Mouse (Mus musculus) forebrain, embryonic 10.5 days (tissue): ENCODE results near the gene Rasgef1a. TPM values are rescaled to one million over a fixed set of nuclear protein-coding genes. Genes with fewer than 3 reads are reported as not detected.

ENCODE experiments used
- DNase-seq: peaks from one replicate; pipeline ENCODE4 v3.0.0-alpha.2; 2017; ENCODE audit warnings: low spot score; ENCODE audit errors: extremely low spot score
- H3K27ac ChIP-seq: fragments of 300-500 bp; sonication (generic); 2 replicates; pipeline ENCODE4 v1.5.1; 2016; ENCODE audit warnings: mild to moderate bottlenecking
- H3K27me3 ChIP-seq: fragments of 300-500 bp; sonication (generic); 2 replicates; pipeline ENCODE4 v1.6.1; 2016; ENCODE audit warnings: mild to moderate bottlenecking; ENCODE audit not compliant: poor library complexity, severe bottlenecking
- H3K36me3 ChIP-seq: fragments of 300-500 bp; sonication (generic); replicated peaks from 2 replicates; pipeline ENCODE4 v1.6.1; 2016; ENCODE audit warnings: mild to moderate bottlenecking, moderate library complexity
- H3K4me1 ChIP-seq: fragments of 300-500 bp; sonication (generic); 2 replicates; pipeline ENCODE4 v1.6.1; 2016
- H3K4me3 ChIP-seq: fragments of 300-500 bp; sonication (generic); 2 replicates; pipeline ENCODE4 v1.5.1; 2016; ENCODE audit warnings: mild to moderate bottlenecking, moderate library complexity
- H3K9me3 ChIP-seq: fragments of 300-500 bp; sonication (generic); 2 replicates; pipeline ENCODE4 v1.6.1; 2016; ENCODE audit warnings: mild to moderate bottlenecking, moderate library complexity
- WGBS: fragments of 180-500 bp; shearing (Covaris S2); methylation state at CpG from one replicate; pipeline ENCODE4 v1.1.7; 2016; 5-methylcytosine and 5-hydroxymethylcytosine counted together
- polyA plus RNA-seq: library from polyadenylated mRNA; unstranded; fragments of >200 nt; fragmentation: Nextera tagmentation; extraction: Ambion mirVana; gene quantifications from 2 replicates; pipeline ENCODE4 v1.2.1, GENCODE M21; 2016

The Rasgef1a gene
- polyA plus RNA-seq, 1 experiment from 2014 or later, result 0.22 TPM

DNA sequence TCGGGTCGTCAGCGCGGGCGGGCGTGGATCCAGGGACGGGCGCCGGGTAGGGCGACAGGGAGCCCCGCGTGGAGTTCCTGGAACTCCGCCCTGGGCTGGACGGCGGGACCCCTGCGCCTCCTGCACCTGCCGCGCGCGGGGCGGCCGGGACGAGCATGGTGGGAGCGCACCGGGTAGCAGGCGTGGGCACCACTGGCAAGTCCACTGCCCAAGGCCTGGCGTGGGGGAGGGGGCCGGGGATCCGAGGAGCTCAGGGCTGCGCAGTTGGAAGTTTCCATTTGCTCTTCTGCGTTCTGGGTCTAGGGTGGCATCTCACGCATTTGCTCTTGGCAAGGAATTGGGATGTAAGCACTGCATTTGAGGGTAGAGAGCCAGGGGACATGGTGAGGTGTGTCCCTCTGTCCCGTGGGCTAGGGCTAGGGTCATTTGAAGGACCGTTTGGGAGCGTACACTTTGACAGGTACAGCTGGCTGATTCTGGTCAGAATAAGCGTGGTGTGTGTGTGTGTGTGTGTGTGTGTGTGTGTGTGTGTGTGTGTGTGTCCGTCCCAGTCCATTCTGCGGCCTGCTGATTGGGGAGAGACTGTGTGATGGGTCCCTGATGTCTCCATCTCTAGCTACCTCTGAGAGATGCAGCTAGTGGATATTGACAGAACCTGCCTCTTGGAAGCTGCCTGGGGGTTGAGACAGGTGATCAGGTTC is 528 bp downstream of the Rasgef1a start:
- 7% methylated on average over 37 of the region's 38 CpGs for WGBS
- no peak for DNase-seq
- H3K27ac ChIP-seq, result no peak overlapping the region

DNA sequence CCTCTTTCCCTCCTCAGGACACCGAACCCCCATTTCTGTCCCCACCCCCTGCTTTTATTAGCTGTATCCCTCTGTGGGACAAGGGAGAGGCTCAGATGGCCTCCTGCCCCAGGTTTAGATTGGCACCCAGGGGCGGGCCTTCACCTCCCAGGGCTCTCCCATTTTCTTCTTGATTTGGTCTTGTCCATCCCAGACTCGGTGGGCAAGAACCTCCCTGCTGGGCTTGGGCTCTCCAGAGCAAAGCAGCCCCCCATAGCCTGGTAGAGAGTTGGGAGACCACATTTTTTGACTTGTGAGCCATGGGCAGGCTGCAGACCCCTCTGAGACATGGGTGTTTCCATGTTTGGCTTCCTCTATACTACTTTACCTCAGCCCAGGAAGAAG is 1.1 kb downstream of the Rasgef1a start:
- Histone ChIP-seq H3K4me3 (no peak overlapping the region), H3K27me3 (peaks cover 66% of the 10 kb centered on the region), H3K36me3 (no peaks in the 10 kb centered on the region), H3K4me1 (peaks cover 18% of the 10 kb centered on the region), H3K9me3 (no peaks in the 10 kb centered on the region), H3K27ac (no peak overlapping the region)
- 85% methylated on average over 3 of the region's 3 CpGs for WGBS
- DNase-seq, result no peak

More for the DNA sequence above, 528 bp downstream of the Rasgef1a start:
- no peaks in the 10 kb centered on the region for H3K9me3 ChIP-seq
- H3K36me3 ChIP-seq, result no peaks in the 10 kb centered on the region
- H3K4me1 ChIP-seq, result peaks cover 18% of the 10 kb centered on the region
- H3K27me3 ChIP-seq, result peaks cover 66% of the 10 kb centered on the region
- peak overlapping the region; percentile 55 for H3K4me3 ChIP-seq

DNA sequence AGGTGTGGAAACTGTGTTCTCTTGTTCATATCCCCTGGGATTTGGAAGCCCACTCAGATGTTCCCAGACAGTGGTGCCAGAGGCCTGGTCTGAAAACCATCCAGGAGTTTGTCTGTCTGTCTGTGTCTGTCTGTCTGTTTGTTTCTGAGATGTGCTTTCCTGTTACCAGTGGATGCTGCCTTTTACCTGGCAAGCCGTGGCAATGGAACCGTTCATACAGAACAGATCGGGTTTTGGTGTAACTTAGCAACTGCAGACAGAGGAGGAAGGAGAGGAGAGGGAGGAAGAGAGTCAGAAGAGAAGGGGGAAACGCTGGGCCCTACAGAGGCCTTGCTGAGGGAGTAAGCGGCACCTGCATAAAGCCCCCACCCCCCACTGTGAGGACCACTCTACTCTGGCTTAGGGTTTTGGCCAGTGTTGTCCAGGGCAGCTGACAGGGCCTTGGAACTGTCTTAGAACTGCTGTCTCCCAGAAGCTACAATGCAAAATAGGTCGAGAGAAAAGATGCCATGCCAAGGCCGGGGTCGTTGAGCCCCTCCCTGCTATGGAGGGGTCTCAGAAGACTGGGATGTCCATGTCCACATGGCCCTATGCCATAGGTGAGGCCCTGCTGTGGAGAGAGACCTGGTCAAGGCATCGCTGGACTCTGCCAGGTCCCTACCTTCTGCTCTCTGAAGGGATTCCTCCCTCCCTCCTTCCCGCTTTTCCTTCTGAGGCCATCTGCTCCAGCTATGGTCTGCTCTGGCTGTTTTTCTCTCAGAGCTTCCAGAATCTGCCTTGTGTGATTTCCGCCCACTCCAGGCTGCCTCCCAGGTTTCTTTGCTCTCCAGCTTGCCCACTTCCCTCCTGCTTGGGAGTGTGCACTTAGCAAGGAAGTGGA is 2.0 kb downstream of the Rasgef1a start:
- Histone ChIP-seq H3K36me3 (no peaks in the 10 kb centered on the region), H3K27me3 (peaks cover 75% of the 10 kb centered on the region), H3K27ac (no peak overlapping the region), H3K4me3 (no peak overlapping the region), H3K4me1 (peaks cover 18% of the 10 kb centered on the region), H3K9me3 (no peaks in the 10 kb centered on the region)
- 77% methylated on average over 11 of the region's 11 CpGs for WGBS
- no peak for DNase-seq

DNA sequence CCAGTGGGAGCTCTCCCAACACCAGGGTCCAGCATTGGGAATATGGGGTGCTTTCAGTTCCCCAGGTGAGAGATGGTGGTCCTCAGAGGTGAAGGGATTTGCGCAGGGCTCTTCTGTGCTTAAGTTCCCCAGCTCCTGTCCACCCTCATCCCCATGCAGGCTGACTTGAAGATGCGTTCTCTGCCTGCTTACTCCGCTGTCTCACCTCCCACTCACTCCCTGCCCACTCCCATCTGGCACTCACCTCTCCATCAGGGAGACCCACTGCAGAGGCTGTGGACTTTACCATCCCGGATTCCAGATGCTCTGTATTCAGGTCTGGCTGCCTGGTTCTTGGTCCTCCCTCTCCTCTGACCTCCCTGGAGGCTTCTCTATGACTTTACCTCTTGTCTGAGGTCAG is 3.6 kb downstream of the Rasgef1a start:
- H3K27ac ChIP-seq, result no peak overlapping the region
- no peak overlapping the region for H3K4me3 ChIP-seq
- peaks cover 63% of the 10 kb centered on the region for H3K27me3 ChIP-seq
- WGBS, result 84% methylated on average over 4 of the region's 4 CpGs
- no peaks in the 10 kb centered on the region for H3K9me3 ChIP-seq
- H3K4me1 ChIP-seq, result peaks cover 24% of the 10 kb centered on the region
- H3K36me3 ChIP-seq, result no peaks in the 10 kb centered on the region
- DNase-seq, result no peak

DNA sequence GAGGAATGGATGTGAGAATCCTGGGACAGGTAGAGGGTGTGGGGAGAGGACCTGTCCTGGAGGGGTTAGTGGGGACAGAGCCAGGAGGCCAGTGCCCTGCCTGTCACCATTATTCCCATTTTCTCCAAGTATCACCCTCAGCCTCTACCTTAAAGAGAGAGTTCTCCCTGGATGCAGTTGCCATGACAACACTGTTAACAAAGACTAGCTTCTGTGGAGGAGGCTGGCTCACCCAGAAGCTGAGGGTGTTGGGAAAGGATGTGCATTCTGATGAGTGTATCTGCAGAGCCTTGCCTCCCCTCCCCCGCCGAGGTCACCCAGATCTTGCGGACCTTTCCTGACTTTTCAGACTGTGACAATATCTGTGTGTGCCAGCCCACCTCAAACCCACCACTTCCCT is 4.7 kb downstream of the Rasgef1a start:
- no peak for DNase-seq
- 72% methylated on average over 3 of the region's 3 CpGs for WGBS
- no peaks in the 10 kb centered on the region for H3K9me3 ChIP-seq
- no peaks in the 10 kb centered on the region for H3K36me3 ChIP-seq
- peaks cover 24% of the 10 kb centered on the region for H3K4me1 ChIP-seq
- H3K4me3 ChIP-seq, result no peak overlapping the region
- H3K27me3 ChIP-seq, result peaks cover 52% of the 10 kb centered on the region
- H3K27ac ChIP-seq, result no peak overlapping the region

DNA sequence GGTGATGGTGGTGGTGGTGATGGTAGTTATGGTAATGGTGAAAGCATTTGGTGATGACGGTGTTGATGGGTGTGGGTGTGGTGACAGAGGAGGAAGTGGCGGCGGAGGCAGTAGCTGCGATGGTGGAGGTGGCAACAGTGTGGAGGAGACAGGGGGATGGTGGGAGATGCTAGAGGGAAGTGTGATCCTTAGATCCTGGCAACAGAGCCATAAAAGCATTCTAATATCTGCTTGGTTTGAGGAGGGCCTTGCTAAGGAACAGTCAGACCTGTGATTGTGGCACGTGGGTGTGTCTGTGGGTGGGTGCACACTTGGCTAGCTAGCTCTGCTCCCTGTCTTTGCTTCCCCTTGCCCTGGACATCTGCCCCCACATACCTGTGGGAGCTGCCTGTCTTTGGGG is 7.4 kb downstream of the Rasgef1a start:
- Histone ChIP-seq H3K27ac (no peak overlapping the region), H3K27me3 (peaks cover 25% of the 10 kb centered on the region), H3K36me3 (no peaks in the 10 kb centered on the region), H3K4me3 (no peak overlapping the region), H3K4me1 (peaks cover 16% of the 10 kb centered on the region), H3K9me3 (no peaks in the 10 kb centered on the region)
- DNase-seq, result no peak
- WGBS, result 86% methylated on average over 5 of the region's 5 CpGs

DNA sequence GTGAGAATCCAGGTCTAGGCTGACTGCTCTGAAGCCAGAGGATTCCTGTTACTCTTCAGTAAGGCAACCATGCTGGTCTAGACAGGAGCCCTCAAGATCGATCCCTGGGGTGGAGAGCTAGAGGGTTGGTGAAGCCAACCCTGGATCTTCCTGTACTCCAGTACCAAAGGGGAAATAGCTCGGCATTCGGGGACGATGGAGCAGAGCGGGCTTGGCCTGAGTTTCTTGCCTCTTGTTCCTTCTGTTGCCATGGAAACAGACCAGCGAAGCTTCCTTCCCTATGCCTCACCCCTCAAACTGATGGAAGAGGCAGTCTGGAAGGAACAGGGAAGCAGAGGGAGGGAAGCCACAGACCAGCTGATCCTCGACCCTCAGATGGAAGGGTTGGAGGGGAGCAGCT is 8.3 kb downstream of the Rasgef1a start:
- H3K27ac ChIP-seq, result no peak overlapping the region
- 46% methylated on average over 7 of the region's 7 CpGs for WGBS
- DNase-seq, result no peak

DNA sequence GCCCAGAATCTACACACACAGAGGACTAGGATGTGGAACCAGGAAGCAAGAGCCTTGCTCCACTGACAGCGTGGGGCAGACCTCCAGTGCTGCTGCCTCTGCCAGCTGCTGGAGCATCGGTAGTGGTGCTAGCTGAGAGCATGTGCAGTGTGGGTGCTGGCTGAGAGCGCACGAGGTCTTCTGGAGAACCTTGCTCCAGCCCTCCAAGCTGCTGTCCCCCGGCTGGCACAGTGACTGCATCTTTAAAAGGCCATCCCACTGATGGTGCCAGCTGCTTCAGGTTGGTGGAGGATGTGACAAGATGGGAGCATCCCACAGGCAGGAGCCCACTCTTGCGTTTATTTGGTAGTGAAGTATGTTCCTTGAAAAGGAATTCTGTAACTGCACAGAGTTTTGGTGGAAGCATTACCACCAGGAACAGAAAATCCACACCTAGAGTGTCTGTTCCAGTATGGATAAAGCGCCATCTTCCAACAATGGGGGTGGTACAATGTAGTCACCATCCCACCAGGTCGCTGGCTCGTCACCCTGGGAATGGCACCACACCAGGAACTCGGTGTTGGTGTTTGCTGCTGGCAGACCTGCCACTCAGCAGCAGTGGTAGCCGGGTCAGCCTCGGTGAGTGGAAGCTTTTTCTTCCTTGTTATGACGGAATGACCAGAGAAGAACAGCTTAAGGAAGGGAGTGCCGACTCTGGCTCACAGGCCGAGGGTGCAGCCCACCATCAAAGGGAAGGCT is 11.8 kb downstream of the Rasgef1a start:
- no peak for DNase-seq
- WGBS, result 77% methylated on average over 15 of the region's 15 CpGs
- H3K4me1 ChIP-seq, result peaks cover 8% of the 10 kb centered on the region
- peaks cover under 1% of the 10 kb centered on the region; the same call in 1 of the 2 replicates for H3K27me3 ChIP-seq
- no peaks in the 10 kb centered on the region for H3K36me3 ChIP-seq
- no peaks in the 10 kb centered on the region for H3K9me3 ChIP-seq
- no peak overlapping the region for H3K4me3 ChIP-seq
- H3K27ac ChIP-seq, result no peak overlapping the region

More for the DNA sequence above, 8.3 kb downstream of the Rasgef1a start:
- H3K4me3 ChIP-seq, result no peak overlapping the region
- peaks cover 16% of the 10 kb centered on the region for H3K4me1 ChIP-seq
- peaks cover 16% of the 10 kb centered on the region for H3K27me3 ChIP-seq
- no peaks in the 10 kb centered on the region for H3K9me3 ChIP-seq
- H3K36me3 ChIP-seq, result no peaks in the 10 kb centered on the region

DNA sequence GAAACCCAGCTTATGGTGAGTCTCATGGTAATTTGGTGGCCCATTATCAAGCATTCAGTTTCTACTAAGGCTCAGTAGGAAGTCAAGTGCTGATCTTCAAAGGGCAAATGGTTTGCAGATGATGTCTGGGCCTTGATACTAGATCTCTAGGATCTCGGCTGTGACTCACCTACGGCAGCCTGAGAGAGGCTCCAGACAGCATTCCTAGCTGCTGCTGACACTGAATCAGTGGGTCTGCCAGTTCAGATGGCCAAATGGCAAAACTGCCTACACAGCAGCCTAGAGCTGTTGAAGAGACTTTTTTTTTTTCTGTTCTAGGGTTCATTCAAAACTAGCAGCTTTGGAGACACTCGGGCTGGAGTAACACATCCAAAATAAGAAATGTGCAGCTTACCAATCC is 15.8 kb downstream of the Rasgef1a start:
- WGBS, result 90% methylated on average over 3 of the region's 3 CpGs
- no peaks in the 10 kb centered on the region for H3K4me1 ChIP-seq
- DNase-seq, result no peak
- no peaks in the 10 kb centered on the region for H3K36me3 ChIP-seq
- H3K4me3 ChIP-seq, result no peak overlapping the region
- no peak overlapping the region for H3K27ac ChIP-seq
- no peaks in the 10 kb centered on the region for H3K27me3 ChIP-seq
- H3K9me3 ChIP-seq, result no peaks in the 10 kb centered on the region

DNA sequence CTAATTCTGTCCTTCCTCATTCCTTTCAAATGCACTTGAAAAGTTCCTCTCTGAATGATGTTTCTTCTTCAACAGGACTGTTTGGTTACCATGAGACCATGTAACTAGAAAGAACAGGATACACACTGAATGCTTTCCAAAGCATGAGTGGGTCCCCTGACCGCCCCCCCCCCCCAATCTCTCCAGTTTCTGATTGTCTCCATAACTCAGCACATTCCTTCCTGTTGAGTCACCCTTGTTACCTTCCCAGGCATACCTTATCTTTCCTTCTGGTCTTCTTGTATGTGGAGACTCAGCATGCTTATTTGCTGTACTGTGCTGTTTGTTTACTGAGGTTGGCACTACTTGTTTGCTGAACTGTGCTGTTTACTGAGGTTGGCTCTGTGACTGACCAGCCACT is 20.2 kb downstream of the Rasgef1a start:
- no peak for DNase-seq
- Histone ChIP-seq H3K9me3 (no peaks in the 10 kb centered on the region), H3K27ac (no peak overlapping the region), H3K27me3 (no peaks in the 10 kb centered on the region), H3K4me3 (no peak overlapping the region), H3K4me1 (no peaks in the 10 kb centered on the region), H3K36me3 (no peaks in the 10 kb centered on the region)
- 78% methylated on average over 1 of the region's 1 CpGs for WGBS

DNA sequence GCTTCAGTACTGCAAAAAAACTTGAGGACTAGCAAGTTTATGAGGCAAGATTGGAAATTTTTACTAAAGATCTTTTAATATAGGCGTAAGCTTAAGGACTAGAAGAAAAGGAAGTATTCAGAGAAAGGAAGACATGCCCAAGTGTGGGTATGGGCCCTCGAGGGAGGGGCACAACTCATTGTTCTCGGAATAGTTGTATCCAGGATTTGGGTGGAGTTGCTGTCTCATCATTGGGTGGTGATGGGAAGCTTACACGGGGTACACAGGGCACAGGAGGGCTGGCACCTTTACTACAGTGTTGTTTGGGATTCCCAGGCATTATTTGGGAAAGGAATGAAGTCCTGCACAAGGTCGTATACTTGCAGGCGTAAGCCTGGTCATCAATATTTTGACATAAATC is 24.4 kb downstream of the Rasgef1a start:
- Histone ChIP-seq H3K27ac (no peak overlapping the region), H3K4me1 (no peaks in the 10 kb centered on the region), H3K9me3 (no peaks in the 10 kb centered on the region), H3K4me3 (no peak overlapping the region), H3K27me3 (no peaks in the 10 kb centered on the region), H3K36me3 (no peaks in the 10 kb centered on the region)
- DNase-seq, result no peak
- WGBS, result 76% methylated on average over 6 of the region's 6 CpGs

DNA sequence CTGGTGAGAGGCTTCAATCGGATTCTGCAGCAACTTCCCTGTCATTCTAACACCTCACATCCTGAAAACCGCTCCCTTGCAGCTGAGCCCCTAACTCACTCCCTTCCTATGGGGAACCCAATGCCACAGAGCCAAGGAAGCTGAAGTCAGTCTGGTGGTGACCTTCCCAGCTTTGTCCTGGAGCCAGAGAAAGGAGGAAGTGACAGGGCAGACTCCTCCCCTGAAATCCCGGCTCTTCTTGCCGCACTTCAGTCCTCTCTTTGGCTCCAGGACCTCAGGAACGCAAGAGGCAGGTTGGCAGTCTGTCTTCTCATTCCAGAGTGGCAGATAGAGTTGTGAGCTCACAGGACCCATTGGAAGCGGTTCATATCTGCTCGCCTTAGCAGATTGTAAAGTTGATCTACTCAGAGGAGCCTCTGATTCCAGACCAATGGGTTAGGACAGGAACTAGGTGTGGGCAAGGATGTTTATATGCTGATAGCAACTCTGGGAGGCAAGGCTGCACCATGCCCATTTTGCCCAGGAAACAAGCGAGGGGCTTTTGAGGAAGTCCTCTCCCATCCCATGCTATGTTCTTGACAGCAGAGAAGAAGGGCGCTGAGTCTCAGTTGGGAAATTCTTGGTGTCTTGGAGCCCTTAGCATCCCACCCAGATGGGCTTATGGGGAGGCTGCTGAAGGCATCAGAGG is 25.0 kb downstream of the Rasgef1a start:
- Histone ChIP-seq H3K4me3 (no peak overlapping the region), H3K4me1 (no peaks in the 10 kb centered on the region), H3K9me3 (no peaks in the 10 kb centered on the region), H3K27me3 (no peaks in the 10 kb centered on the region), H3K27ac (no peak overlapping the region), H3K36me3 (no peaks in the 10 kb centered on the region)
- WGBS, result 84% methylated on average over 9 of the region's 9 CpGs
- no peak for DNase-seq
